Mouse (Mus musculus): Measurements from ENCODE around the gene Prkcb.

- TF ChIP-seq CTCF (IDR thresholded peaks at IDR 0.05; ENCODE audit: borderline replicate concordance, insufficient read depth, low read length) (no peak), POLR2A (IDR thresholded peaks at IDR 0.05; ENCODE audit: low read depth, low read length) (no peak)
Measured at GRCm38 (mm10) chr7:122346251-122347242, 58.0 kb downstream of the Prkcb start.

All from embryonic fibroblast, embryonic 13.5 days (primary cell).